Mouse (Mus musculus): Measurements from ENCODE around the gene Obox6. TPM values are rescaled to one million over a fixed set of nuclear protein-coding genes. Genes with fewer than 3 reads are reported as not detected.

Gene Obox6
- polyA plus RNA-seq (2015; fragmentation: Nextera tagmentation; extraction: Ambion mirVana), result not detected in 2 replicates

DNA sequence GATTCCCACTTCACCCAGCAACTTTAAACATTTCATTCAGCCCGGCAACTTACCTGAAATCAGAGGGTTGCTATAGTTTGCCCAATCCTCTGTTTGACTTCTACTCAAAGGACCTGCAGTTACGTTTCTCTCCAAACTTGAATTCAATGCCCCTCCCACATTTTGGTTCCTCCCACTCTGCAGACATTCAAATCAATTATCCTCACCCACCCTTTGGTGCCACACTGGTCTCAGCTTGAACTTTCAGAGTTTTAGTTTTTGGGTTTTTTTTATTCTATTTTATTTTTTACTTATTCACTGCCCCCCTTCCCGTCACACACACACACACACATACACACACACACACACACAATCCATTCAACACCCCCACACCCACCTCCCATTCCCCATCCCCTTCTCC, at the start of gene Obox6:
Obox6 (minus strand) TSS at position 101 of the 400 bp plus-strand sequence.
- Histone ChIP-seq H3K4me3 (no peak within 1 kb of the TSS), H3K4me2 (no peak within 1 kb of the TSS), H3K4me1 (no peaks in the 10 kb centered on the region), H3K27ac (no peak within 1 kb of the TSS), H3K36me3 (no peaks in the 10 kb centered on the region), H3K27me3 (no peaks in the 10 kb centered on the region), H3K9ac (no peak within 1 kb of the TSS), H3K9me3 (peaks cover 6% of the 10 kb centered on the region; the same call in 1 of the 2 replicates)
- no peak for ATAC-seq (ENCODE audit: insufficient number of reproducible peaks, low FRiP score, low TSS enrichment, low read depth)
- WGBS, result 94% methylated on average over 3 of the region's 3 CpGs

DNA sequence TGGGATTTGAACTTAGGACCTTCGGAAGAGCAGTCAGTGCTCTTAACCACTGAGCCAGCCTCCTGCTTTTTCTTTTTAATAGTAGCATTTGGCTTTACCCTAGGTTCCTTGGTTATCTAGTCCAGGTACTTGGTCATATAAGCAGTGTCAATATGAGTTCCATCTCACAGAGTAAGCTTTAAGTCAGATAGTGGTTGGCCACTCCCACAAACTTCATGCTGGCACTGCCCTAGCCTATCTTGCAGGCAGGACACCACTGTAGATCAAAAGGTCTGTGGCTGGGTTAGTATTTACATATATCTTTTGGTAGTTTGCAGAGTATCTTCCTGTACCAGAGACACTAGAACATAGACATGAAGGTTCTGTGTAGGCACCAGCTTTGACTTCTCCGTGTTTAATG, 44.6 kb upstream of the Obox6 start:
- 88% methylated on average over 2 of the region's 2 CpGs for WGBS
- H3K4me3 ChIP-seq, result no peak overlapping the region
- H3K4me1 ChIP-seq, result no peaks in the 10 kb centered on the region
- H3K9me3 ChIP-seq, result no peaks in the 10 kb centered on the region
- no peaks in the 10 kb centered on the region for H3K27me3 ChIP-seq
- H3K27ac ChIP-seq, result no peak overlapping the region
- H3K9ac ChIP-seq, result no peak overlapping the region
- H3K36me3 ChIP-seq, result no peaks in the 10 kb centered on the region
- H3K4me2 ChIP-seq, result no peak overlapping the region
- no peak for ATAC-seq (ENCODE audit: insufficient number of reproducible peaks, low FRiP score, low TSS enrichment, low read depth)

DNA sequence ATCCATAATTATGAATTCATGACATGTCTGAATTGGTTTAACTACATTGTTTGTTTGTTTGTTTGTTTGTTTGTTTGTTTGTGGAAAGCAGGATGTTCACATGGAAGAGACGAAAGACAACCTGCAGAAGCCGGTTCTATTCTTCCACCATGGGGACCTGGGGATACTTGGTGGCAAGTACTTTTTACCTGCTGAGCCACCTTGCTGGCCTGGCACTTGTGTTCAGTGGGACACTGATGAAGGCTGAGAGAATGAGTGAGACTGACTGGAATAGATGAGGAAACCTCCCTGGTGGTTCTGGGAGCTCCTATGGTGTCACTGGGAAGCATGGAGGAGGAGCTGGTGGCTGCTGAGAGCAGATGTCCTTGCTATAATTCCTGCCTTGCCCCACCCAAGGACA, 42.8 kb upstream of the Obox6 start, which contains the start of gene Crxos:
Crxos (plus strand) TSS at position 301 of the 400 bp plus-strand sequence.
- Histone ChIP-seq H3K4me3 (no peak within 1 kb of the TSS), H3K4me2 (no peak within 1 kb of the TSS), H3K27ac (no peak within 1 kb of the TSS), H3K4me1 (no peaks in the 10 kb centered on the region), H3K36me3 (no peaks in the 10 kb centered on the region), H3K9ac (no peak within 1 kb of the TSS), H3K27me3 (no peaks in the 10 kb centered on the region), H3K9me3 (no peaks in the 10 kb centered on the region)
- WGBS, result 79% methylated on average over 2 of the region's 2 CpGs
- ATAC-seq (ENCODE audit: insufficient number of reproducible peaks, low FRiP score, low TSS enrichment, low read depth), result no peak

DNA sequence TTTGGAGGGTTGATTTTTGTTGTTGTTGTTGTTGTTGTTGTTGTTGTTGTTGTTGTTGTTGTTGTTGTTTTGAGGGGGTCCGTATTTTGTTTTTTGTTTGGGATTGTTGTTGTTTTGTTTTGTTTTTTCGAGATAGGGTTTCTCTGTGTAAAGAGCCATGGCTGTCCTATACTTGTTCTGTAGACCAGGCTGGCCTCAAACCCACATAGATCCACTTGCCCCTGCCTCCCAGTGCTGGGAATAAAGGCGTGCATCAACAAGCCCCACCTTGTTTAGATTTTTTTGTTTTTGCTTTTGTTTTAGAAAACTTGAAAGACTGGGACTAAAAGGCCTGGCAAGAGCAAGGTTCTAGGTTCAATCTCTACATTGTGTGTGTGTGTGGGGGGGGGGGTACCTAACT, 42.4 kb upstream of the Obox6 start:
- no peak overlapping the region for H3K4me2 ChIP-seq
- H3K4me1 ChIP-seq, result no peaks in the 10 kb centered on the region
- no peak overlapping the region for H3K27ac ChIP-seq
- H3K9me3 ChIP-seq, result no peaks in the 10 kb centered on the region
- no peak overlapping the region for H3K4me3 ChIP-seq
- H3K36me3 ChIP-seq, result no peaks in the 10 kb centered on the region
- H3K9ac ChIP-seq, result no peak overlapping the region
- WGBS, result 65% methylated on average over 3 of the region's 3 CpGs
- ATAC-seq (ENCODE audit: insufficient number of reproducible peaks, low FRiP score, low TSS enrichment, low read depth), result no peak
- H3K27me3 ChIP-seq, result no peaks in the 10 kb centered on the region

DNA sequence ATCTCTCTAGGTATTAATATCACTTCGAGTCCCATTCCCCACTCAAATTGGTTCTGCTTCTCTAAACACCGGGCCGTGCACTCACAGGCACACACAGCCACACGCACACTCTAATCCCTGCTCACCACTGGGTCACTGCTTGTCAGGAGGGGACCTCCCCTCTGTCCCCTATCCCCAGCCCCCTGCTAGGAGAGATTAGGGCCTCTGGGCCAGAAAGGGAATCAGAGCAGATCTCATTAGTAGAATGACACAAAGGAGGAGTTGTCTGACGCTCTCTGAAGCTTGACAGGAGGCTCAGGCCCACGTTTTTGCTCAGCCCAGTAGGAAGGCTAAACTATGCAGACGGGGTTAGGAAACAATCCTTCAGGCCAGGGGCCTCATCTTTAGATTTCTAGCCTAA, 41.9 kb upstream of the Obox6 start:
- ATAC-seq (ENCODE audit: insufficient number of reproducible peaks, low FRiP score, low TSS enrichment, low read depth), result no peak
- WGBS, result 24% methylated on average over 7 of the region's 7 CpGs
- Histone ChIP-seq H3K9ac (no peak overlapping the region), H3K4me2 (no peak overlapping the region), H3K4me1 (no peaks in the 10 kb centered on the region), H3K27me3 (no peaks in the 10 kb centered on the region), H3K9me3 (no peaks in the 10 kb centered on the region), H3K27ac (no peak overlapping the region), H3K36me3 (no peaks in the 10 kb centered on the region), H3K4me3 (no peak overlapping the region)

DNA sequence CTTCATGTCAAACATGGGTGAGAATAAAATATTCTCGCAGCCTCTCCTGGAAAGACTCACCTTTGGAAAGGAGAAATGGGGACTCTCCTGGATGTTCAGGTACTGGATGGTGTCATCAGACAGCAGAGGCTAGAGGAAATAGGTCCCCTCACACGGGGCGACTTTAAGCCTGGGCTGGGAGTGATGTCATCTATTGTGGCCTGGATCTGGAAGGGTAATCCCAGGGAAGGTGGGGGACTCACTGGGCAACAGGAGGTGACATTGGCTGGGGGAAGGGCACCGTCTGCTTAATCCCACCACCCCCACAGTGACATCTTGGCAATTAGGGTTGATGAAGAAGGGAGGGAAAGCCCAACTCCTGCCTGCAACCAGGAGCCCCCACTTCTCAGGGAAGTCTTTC, 40.3 kb upstream of the Obox6 start, which contains the start of gene Crx:
Crx (minus strand) TSS at position 213 of the 400 bp plus-strand sequence.
- H3K9ac ChIP-seq, result no peak within 1 kb of the TSS
- 30% methylated on average over 4 of the region's 4 CpGs for WGBS
- H3K27me3 ChIP-seq, result no peaks in the 10 kb centered on the region
- H3K27ac ChIP-seq, result no peak within 1 kb of the TSS
- H3K4me1 ChIP-seq, result no peaks in the 10 kb centered on the region
- ATAC-seq (ENCODE audit: insufficient number of reproducible peaks, low FRiP score, low TSS enrichment, low read depth), result no peak
- H3K4me2 ChIP-seq, result no peak within 1 kb of the TSS
- no peaks in the 10 kb centered on the region for H3K36me3 ChIP-seq
- H3K4me3 ChIP-seq, result no peak within 1 kb of the TSS
- H3K9me3 ChIP-seq, result no peaks in the 10 kb centered on the region

DNA sequence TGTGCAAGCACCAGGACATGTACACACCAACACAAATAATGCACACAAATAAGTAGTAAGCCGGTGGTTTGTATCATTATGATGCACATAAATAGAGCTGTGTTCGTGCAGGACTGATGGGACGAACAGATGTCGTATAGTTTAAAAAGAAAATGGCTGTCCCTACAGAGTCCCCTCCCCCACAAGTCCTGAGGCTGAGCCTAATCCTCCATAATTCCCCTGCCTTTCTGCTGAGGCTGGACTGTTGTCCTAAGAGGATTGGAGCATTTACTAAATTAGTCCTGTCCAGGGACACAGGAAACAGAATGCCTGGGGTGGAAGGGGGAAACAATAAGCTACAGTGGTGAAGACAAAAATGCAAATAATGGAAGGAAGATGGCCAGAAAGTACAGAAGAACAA, 24.6 kb upstream of the Obox6 start:
- H3K9me3 ChIP-seq, result no peaks in the 10 kb centered on the region
- no peaks in the 10 kb centered on the region for H3K36me3 ChIP-seq
- ATAC-seq (ENCODE audit: insufficient number of reproducible peaks, low FRiP score, low TSS enrichment, low read depth), result no peak
- 76% methylated on average over 4 of the region's 4 CpGs for WGBS
- H3K4me2 ChIP-seq, result no peak overlapping the region
- H3K9ac ChIP-seq, result no peak overlapping the region
- no peaks in the 10 kb centered on the region for H3K4me1 ChIP-seq
- H3K27ac ChIP-seq, result no peak overlapping the region
- no peak overlapping the region for H3K4me3 ChIP-seq
- H3K27me3 ChIP-seq, result no peaks in the 10 kb centered on the region

DNA sequence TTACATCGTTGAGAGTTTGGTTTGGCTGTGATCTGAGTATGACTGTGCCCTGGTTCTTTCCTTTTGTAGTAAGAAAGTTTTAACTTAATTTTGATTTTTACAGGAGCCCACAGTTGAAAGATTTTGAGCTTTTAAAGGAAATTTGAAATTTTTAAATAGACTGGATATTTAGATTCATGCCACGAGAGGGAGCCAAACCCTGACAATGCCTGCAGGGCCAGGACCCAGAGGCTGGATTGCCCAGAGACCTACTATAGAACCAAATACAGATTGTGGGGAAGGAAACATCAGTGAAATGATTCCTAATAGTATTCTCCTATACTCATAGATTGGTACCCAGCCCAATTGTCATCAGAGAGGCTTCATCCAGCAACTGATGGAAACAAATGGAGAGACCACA, 20.2 kb upstream of the Obox6 start:
- no peaks in the 10 kb centered on the region for H3K36me3 ChIP-seq
- no peak overlapping the region for H3K27ac ChIP-seq
- no peak for ATAC-seq (ENCODE audit: insufficient number of reproducible peaks, low FRiP score, low TSS enrichment, low read depth)
- H3K9me3 ChIP-seq, result no peaks in the 10 kb centered on the region
- H3K9ac ChIP-seq, result no peak overlapping the region
- no peak overlapping the region for H3K4me2 ChIP-seq
- no peak overlapping the region for H3K4me3 ChIP-seq
- 54% methylated on average over 2 of the region's 2 CpGs for WGBS
- H3K4me1 ChIP-seq, result no peaks in the 10 kb centered on the region
- no peaks in the 10 kb centered on the region for H3K27me3 ChIP-seq

Other genes starting within 250 kb of the Obox6 start
- gene Obox3, start 199.8 kb downstream of the Obox6 start, polyA plus RNA-seq (2015; fragmentation: Nextera tagmentation; extraction: Ambion mirVana), result not detected in 2 replicates
- not detected in 2 replicates for gene Obox5, start 89.5 kb downstream of the Obox6 start, polyA plus RNA-seq (2015; fragmentation: Nextera tagmentation; extraction: Ambion mirVana)
- not detected in 2 replicates for gene Crx, start 40.3 kb upstream of the Obox6 start, polyA plus RNA-seq (2015; fragmentation: Nextera tagmentation; extraction: Ambion mirVana)
- not detected in 2 replicates for gene Crxos, start 42.9 kb upstream of the Obox6 start, polyA plus RNA-seq (2015; fragmentation: Nextera tagmentation; extraction: Ambion mirVana)
- gene Selenow, start 82.7 kb upstream of the Obox6 start, polyA plus RNA-seq (2015; fragmentation: Nextera tagmentation; extraction: Ambion mirVana), result 871 and 889 TPM in 2 replicates
- gene Nop53, start 106.4 kb upstream of the Obox6 start, polyA plus RNA-seq (2015; fragmentation: Nextera tagmentation; extraction: Ambion mirVana), result 196 and 208 TPM in 2 replicates
- 62.8 and 71.1 TPM in 2 replicates for gene Ehd2, start 127.9 kb upstream of the Obox6 start, polyA plus RNA-seq (2015; fragmentation: Nextera tagmentation; extraction: Ambion mirVana)
- gene Bicra, start 208.2 kb upstream of the Obox6 start, polyA plus RNA-seq (2015; fragmentation: Nextera tagmentation; extraction: Ambion mirVana), result 7.2 and 7.5 TPM in 2 replicates
- 0.07 TPM in 1 of 2 replicates, not detected in the other for gene Zfp541, start 222.1 kb upstream of the Obox6 start, polyA plus RNA-seq (2015; fragmentation: Nextera tagmentation; extraction: Ambion mirVana)